Mouse (Mus musculus): ENCODE results near the gene Tmem135. TPM values are rescaled to one million over a fixed set of nuclear protein-coding genes. Genes with fewer than 3 reads are reported as not detected.

Tmem135 gene
- polyA plus RNA-seq, 1 experiment = 53.6 TPM

DNA sequence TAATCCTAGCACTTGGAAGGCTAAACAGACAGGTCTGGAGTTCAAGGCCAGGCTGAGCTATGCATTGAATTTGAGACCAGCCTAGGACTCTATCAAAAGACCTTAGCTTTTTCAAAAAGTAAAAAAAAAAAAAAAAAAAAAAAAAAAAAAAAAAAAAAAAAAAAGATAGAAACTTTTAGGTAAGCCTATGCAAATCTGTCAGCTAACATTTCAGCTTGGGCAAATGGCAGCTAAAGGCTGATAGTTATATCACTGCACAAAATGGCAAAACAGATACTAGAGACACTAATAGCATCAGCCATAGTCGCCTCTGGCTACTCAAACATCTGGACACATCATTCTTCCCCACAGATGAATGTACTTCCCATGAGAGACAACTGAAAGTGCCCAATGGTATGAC is 64.2 kb downstream of the Tmem135 start:
- whole genome bisulfite sequencing = 94% methylated on average over 1 of the region's 1 CpGs
- TF ChIP-seq CTCF (conservative IDR thresholded peaks at IDR 0.05; ENCODE audit: insufficient read depth, insufficient read length, low read depth, low read length) (no peak), POLR2A (IDR thresholded peaks at IDR 0.05; ENCODE audit: low read depth, low read length) (no peak)
- H3K27ac ChIP-seq (ENCODE audit: insufficient read depth, low read depth, low read length) = no peak overlapping the region
- peaks cover 3% of the 10 kb centered on the region for H3K4me1 ChIP-seq (ENCODE audit: control insufficient read depth, insufficient read depth, low read length)
- H3K27me3 ChIP-seq (replicated peaks; ENCODE audit: control insufficient read depth, insufficient read depth, low read length) = no peaks in the 10 kb centered on the region
- no peaks in the 10 kb centered on the region; the same call in 1 of the 2 replicates for H3K36me3 ChIP-seq (ENCODE audit: control insufficient read depth, insufficient read depth, low read length)
- no peak overlapping the region for H3K4me3 ChIP-seq (ENCODE audit: insufficient read depth, low read depth, low read length)
- DNase-seq = no peak

DNA sequence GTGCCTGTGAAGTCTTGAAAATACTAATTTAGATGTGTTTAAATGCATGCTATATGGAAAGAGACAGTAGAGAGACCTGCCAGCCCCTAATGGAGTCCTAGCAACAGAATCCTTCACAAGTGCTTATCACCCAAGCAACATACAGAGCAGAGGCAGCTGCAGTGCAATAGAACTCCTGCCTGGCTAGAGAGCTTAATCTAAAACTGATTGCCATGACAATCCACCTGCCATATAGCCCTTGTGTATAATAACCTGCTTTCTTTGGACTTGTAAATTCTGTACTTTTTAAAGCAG is 64.9 kb downstream of the Tmem135 start:
- H3K27ac ChIP-seq (ENCODE audit: insufficient read depth, low read depth, low read length) = peak overlapping the region; percentile 79; the same call in 1 of the 2 replicates
- H3K27me3 ChIP-seq (replicated peaks; ENCODE audit: control insufficient read depth, insufficient read depth, low read length) = no peaks in the 10 kb centered on the region
- H3K4me3 ChIP-seq (ENCODE audit: insufficient read depth, low read depth, low read length) = peak overlapping the region; percentile 85; the same call in 1 of the 2 replicates
- H3K36me3 ChIP-seq (ENCODE audit: control insufficient read depth, insufficient read depth, low read length) = no peaks in the 10 kb centered on the region; the same call in 1 of the 2 replicates
- TF ChIP-seq CTCF (conservative IDR thresholded peaks at IDR 0.05; ENCODE audit: insufficient read depth, insufficient read length, low read depth, low read length) = no peak
- TF ChIP-seq POLR2A (IDR thresholded peaks at IDR 0.05; ENCODE audit: low read depth, low read length) = no peak
- H3K4me1 ChIP-seq (ENCODE audit: control insufficient read depth, insufficient read depth, low read length) = peaks cover 3% of the 10 kb centered on the region
- no peak for DNase-seq

GRCm38 (mm10) chr7:89338350-89339141 is 65.5 kb downstream of the Tmem135 start:
- TF ChIP-seq CTCF (conservative IDR thresholded peaks at IDR 0.05; ENCODE audit: insufficient read depth, insufficient read length, low read depth, low read length) (no peak), POLR2A (IDR thresholded peaks at IDR 0.05; ENCODE audit: low read depth, low read length) (no peak)

DNA sequence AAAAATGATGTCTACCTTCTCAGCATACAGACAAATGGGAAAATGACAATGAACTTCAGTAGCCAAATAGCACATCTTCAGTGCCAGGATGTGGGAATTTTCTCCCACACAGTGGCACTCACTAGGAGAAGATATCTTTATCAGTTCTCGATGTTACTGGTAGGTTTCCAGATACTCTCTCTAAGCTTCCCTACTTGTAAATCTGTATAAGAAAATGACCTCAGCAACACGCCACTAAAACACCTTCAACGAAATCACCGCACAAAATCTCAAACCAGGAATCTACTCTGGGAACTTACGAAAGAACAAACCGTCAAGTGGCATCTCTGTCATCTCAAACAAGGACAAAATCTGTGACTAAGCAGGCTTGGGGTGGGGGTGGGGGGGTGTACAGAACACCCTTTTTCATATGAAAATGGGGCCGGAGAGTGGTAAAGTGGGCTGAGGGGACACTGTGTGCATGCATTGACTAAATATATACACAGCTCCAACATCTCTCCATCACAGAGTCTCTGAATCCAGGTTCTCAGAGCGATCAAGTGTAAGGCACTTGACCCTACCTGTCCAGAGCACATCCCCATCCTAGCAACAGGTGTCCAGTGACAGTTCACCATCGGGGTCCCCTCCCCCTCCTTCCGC is 66.2 kb downstream of the Tmem135 start:
- 11% methylated on average over 10 of the region's 10 CpGs for WGBS
- H3K4me3 ChIP-seq (ENCODE audit: insufficient read depth, low read depth, low read length) = peak overlapping the region; percentile 85
- DNase-seq = no peak
- TF ChIP-seq CTCF (conservative IDR thresholded peaks at IDR 0.05; ENCODE audit: insufficient read depth, insufficient read length, low read depth, low read length) (no peak), POLR2A (IDR thresholded peaks at IDR 0.05; ENCODE audit: low read depth, low read length) (no peak)
- no peaks in the 10 kb centered on the region; the same call in 1 of the 2 replicates for H3K36me3 ChIP-seq (ENCODE audit: control insufficient read depth, insufficient read depth, low read length)
- H3K27me3 ChIP-seq (replicated peaks; ENCODE audit: control insufficient read depth, insufficient read depth, low read length) = no peaks in the 10 kb centered on the region
- peaks cover 3% of the 10 kb centered on the region for H3K4me1 ChIP-seq (ENCODE audit: control insufficient read depth, insufficient read depth, low read length)
- H3K27ac ChIP-seq (ENCODE audit: insufficient read depth, low read depth, low read length) = peak overlapping the region; percentile 86

More at GRCm38 (mm10) chr7:89338350-89339141, 65.5 kb downstream of the Tmem135 start:
- Histone ChIP-seq H3K4me3 (ENCODE audit: insufficient read depth, low read depth, low read length) (peak overlapping the region; percentile 85), H3K27me3 (replicated peaks; ENCODE audit: control insufficient read depth, insufficient read depth, low read length) (no peaks in the 10 kb centered on the region), H3K4me1 (ENCODE audit: control insufficient read depth, insufficient read depth, low read length) (peaks cover 3% of the 10 kb centered on the region), H3K36me3 (ENCODE audit: control insufficient read depth, insufficient read depth, low read length) (no peaks in the 10 kb centered on the region; the same call in 1 of the 2 replicates), H3K27ac (ENCODE audit: insufficient read depth, low read depth, low read length) (peak overlapping the region; percentile 86)
- under 1% methylated on average over 57 of the region's 57 CpGs for WGBS
- DNase-seq = peak; percentile 97

GRCm38 (mm10) chr7:89336434-89336833 is 67.6 kb downstream of the Tmem135 start:
- peaks cover 9% of the 10 kb centered on the region for H3K4me1 ChIP-seq (ENCODE audit: control insufficient read depth, insufficient read depth, low read length)
- no peak overlapping the region for H3K27ac ChIP-seq (ENCODE audit: insufficient read depth, low read depth, low read length)
- WGBS = 89% methylated on average over 1 of the region's 1 CpGs
- H3K4me3 ChIP-seq (ENCODE audit: insufficient read depth, low read depth, low read length) = no peak overlapping the region
- TF ChIP-seq CTCF (conservative IDR thresholded peaks at IDR 0.05; ENCODE audit: insufficient read depth, insufficient read length, low read depth, low read length) (no peak), POLR2A (IDR thresholded peaks at IDR 0.05; ENCODE audit: low read depth, low read length) (no peak)
- H3K36me3 ChIP-seq (ENCODE audit: control insufficient read depth, insufficient read depth, low read length) = no peaks in the 10 kb centered on the region
- no peaks in the 10 kb centered on the region for H3K27me3 ChIP-seq (replicated peaks; ENCODE audit: control insufficient read depth, insufficient read depth, low read length)
- no peak for DNase-seq

GRCm38 (mm10) chr7:89335316-89335715 is 68.7 kb downstream of the Tmem135 start:
- Histone ChIP-seq H3K27ac (ENCODE audit: insufficient read depth, low read depth, low read length) (no peak overlapping the region), H3K36me3 (ENCODE audit: control insufficient read depth, insufficient read depth, low read length) (no peaks in the 10 kb centered on the region), H3K27me3 (replicated peaks; ENCODE audit: control insufficient read depth, insufficient read depth, low read length) (no peaks in the 10 kb centered on the region), H3K4me3 (ENCODE audit: insufficient read depth, low read depth, low read length) (no peak overlapping the region), H3K4me1 (ENCODE audit: control insufficient read depth, insufficient read depth, low read length) (peaks cover 9% of the 10 kb centered on the region)
- no peak for DNase-seq
- TF ChIP-seq POLR2A (IDR thresholded peaks at IDR 0.05; ENCODE audit: low read depth, low read length) (no peak), CTCF (conservative IDR thresholded peaks at IDR 0.05; ENCODE audit: insufficient read depth, insufficient read length, low read depth, low read length) (no peak)

- Histone ChIP-seq H3K4me3 (ENCODE audit: insufficient read depth, low read depth, low read length) (no peak overlapping the region), H3K4me1 (ENCODE audit: control insufficient read depth, insufficient read depth, low read length) (peaks cover 27% of the 10 kb centered on the region), H3K27ac (ENCODE audit: insufficient read depth, low read depth, low read length) (no peak overlapping the region), H3K36me3 (ENCODE audit: control insufficient read depth, insufficient read depth, low read length) (no peaks in the 10 kb centered on the region), H3K27me3 (replicated peaks; ENCODE audit: control insufficient read depth, insufficient read depth, low read length) (no peaks in the 10 kb centered on the region)
- peak; percentile 14 for DNase-seq
- WGBS = 53% methylated on average over 1 of the region's 1 CpGs
- TF ChIP-seq CTCF (conservative IDR thresholded peaks at IDR 0.05; ENCODE audit: insufficient read depth, insufficient read length, low read depth, low read length) = no peak
- TF ChIP-seq POLR2A (IDR thresholded peaks at IDR 0.05; ENCODE audit: low read depth, low read length) = no peak
Measured at GRCm38 (mm10) chr7:89329896-89330295, 74.1 kb downstream of the Tmem135 start.
